Mouse (Mus musculus): ENCODE measurements around the gene Kif5a. TPM values are rescaled to one million over a fixed set of nuclear protein-coding genes. Genes with fewer than 3 reads are reported as not detected.

The Kif5a gene
- polyA plus RNA-seq, 1 experiment from 2014 or later, result 2.5 TPM

DNA sequence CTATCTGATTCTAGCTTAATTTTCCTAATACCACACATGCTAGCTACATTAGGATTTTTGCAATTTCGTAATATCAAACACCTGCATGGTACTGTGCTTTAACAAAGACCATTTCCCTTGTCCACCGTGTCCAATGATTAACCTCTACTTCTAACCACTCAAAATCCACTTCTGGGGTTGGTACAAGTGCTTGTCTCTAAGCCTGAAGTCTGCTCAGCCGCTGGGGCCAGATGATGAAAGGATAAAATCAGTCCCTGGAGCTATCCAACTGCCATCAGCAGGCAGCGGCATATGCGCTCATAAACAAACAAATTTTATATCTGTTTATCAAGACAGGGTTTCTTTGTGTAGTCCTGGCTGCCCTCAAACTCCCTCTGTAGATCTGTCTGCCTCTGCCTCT is 58.6 kb downstream of the Kif5a start:
- Histone ChIP-seq H3K4me2 (no peak overlapping the region), H3K4me1 (no peaks in the 10 kb centered on the region), H3K9ac (no peak overlapping the region), H3K36me3 (peaks cover 78% of the 10 kb centered on the region), H3K9me3 (no peaks in the 10 kb centered on the region), H3K27me3 (no peaks in the 10 kb centered on the region), H3K4me3 (no peak overlapping the region), H3K27ac (no peak overlapping the region)
- ATAC-seq (ENCODE audit: insufficient number of reproducible peaks, low FRiP score, low TSS enrichment, low read depth), result no peak
- WGBS, result 91% methylated on average over 5 of the region's 5 CpGs

- Histone ChIP-seq H3K4me2 (no peak overlapping the region), H3K27me3 (no peaks in the 10 kb centered on the region), H3K4me3 (no peak overlapping the region), H3K4me1 (no peaks in the 10 kb centered on the region; the same call in 1 of the 2 replicates), H3K9ac (no peak overlapping the region), H3K36me3 (peaks cover 85% of the 10 kb centered on the region), H3K27ac (no peak overlapping the region), H3K9me3 (no peaks in the 10 kb centered on the region)
- WGBS, result 79% methylated on average over 3 of the region's 3 CpGs
- no peak for ATAC-seq (ENCODE audit: insufficient number of reproducible peaks, low FRiP score, low TSS enrichment, low read depth)
Measured at GRCm38 (mm10) chr10:127203106-127203505, 60.0 kb downstream of the Kif5a start.

DNA sequence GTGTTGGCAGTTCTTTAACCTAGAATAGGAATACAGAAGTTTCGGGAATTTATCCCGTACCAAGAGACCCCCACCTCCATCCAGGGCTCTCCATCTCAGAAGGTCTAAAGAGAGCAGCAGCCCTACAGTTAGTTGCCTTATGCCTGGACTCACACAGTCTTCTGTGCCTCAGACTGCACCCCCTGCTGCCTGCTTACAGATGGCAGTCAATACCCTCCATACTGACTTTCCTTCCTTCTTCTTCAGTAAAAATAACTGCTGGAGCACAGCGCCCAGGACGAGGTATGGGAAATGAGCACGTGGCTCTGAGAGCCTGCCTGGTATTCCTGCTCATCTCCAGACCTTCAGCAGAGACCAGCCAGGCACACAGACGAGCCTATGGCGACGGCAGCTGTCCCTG is 62.9 kb downstream of the Kif5a start:
- Histone ChIP-seq H3K4me2 (no peak overlapping the region), H3K4me3 (no peak overlapping the region), H3K27ac (no peak overlapping the region), H3K27me3 (no peaks in the 10 kb centered on the region), H3K9ac (no peak overlapping the region), H3K4me1 (peaks cover 16% of the 10 kb centered on the region), H3K36me3 (peaks cover 70% of the 10 kb centered on the region), H3K9me3 (no peaks in the 10 kb centered on the region)
- no peak for ATAC-seq (ENCODE audit: insufficient number of reproducible peaks, low FRiP score, low TSS enrichment, low read depth)
- WGBS, result 74% methylated on average over 8 of the region's 8 CpGs

DNA sequence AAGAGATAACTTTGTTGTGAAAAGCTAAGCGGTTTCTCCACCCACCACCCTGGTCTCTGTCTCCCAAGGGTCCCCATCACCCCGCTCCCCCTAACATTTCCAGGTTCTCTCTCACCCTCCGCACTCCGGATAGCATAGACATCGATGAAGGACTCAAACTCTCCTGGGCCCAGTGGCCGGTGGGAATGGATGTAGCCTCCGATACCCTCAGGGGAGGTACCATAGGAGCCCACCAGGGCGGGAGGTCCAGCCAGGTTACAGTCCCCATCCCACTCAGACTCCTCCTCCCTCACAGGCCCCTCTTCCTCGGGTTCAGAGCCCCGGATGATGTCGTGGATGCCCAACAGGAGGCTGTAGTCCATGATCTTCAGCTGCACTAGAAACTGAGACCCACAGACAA is 63.7 kb downstream of the Kif5a start:
- Histone ChIP-seq H3K27ac (no peak overlapping the region), H3K4me1 (peaks cover 21% of the 10 kb centered on the region), H3K9ac (no peak overlapping the region), H3K27me3 (no peaks in the 10 kb centered on the region), H3K9me3 (no peaks in the 10 kb centered on the region), H3K4me2 (no peak overlapping the region), H3K4me3 (no peak overlapping the region), H3K36me3 (peaks cover 62% of the 10 kb centered on the region)
- WGBS, result 81% methylated on average over 11 of the region's 11 CpGs
- no peak for ATAC-seq (ENCODE audit: insufficient number of reproducible peaks, low FRiP score, low TSS enrichment, low read depth)

- Histone ChIP-seq H3K4me3 (no peak overlapping the region), H3K27ac (no peak overlapping the region), H3K9me3 (no peaks in the 10 kb centered on the region), H3K4me1 (peaks cover 25% of the 10 kb centered on the region), H3K4me2 (no peak overlapping the region), H3K27me3 (no peaks in the 10 kb centered on the region), H3K36me3 (peaks cover 58% of the 10 kb centered on the region), H3K9ac (no peak overlapping the region)
- ATAC-seq (ENCODE audit: insufficient number of reproducible peaks, low FRiP score, low TSS enrichment, low read depth), result no peak
- 72% methylated on average over 5 of the region's 5 CpGs for WGBS
Measured at GRCm38 (mm10) chr10:127199068-127199467, 64.1 kb downstream of the Kif5a start.

DNA sequence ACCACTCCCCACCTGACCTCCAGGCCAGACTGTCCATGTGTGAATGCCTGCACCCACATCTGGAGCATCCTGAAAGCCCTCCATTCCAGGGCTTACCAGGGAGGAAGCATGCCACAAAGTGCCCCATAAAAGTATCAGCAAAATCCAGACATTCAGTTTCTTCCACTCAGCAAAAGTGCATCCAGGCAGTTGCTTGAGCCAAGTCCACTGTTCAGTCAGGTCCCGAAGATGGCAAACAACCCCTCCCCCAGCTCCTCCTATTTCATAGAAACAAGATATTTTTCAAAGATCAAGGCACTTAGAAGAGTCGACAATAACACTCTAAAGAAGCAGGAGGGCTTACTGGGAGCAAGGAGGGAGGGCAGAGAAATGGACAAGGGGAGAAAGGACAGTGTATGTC is 64.7 kb downstream of the Kif5a start:
- H3K27ac ChIP-seq, result no peak overlapping the region

GRCm38 (mm10) chr10:127197505-127198110 is 65.5 kb downstream of the Kif5a start:
- WGBS, result 87% methylated on average over 11 of the region's 11 CpGs
- H3K9me3 ChIP-seq, result no peaks in the 10 kb centered on the region
- no peak overlapping the region for H3K9ac ChIP-seq
- H3K4me2 ChIP-seq, result no peak overlapping the region
- H3K27ac ChIP-seq, result peak overlapping the region; percentile 97
- H3K4me1 ChIP-seq, result peaks cover 33% of the 10 kb centered on the region
- H3K36me3 ChIP-seq, result peaks cover 49% of the 10 kb centered on the region
- H3K4me3 ChIP-seq, result no peak overlapping the region
- no peak for ATAC-seq (ENCODE audit: insufficient number of reproducible peaks, low FRiP score, low TSS enrichment, low read depth)
- H3K27me3 ChIP-seq, result no peaks in the 10 kb centered on the region

More for the DNA sequence above, 64.7 kb downstream of the Kif5a start:
- 60% methylated on average over 2 of the region's 2 CpGs for WGBS
- Histone ChIP-seq H3K4me1 (peaks cover 25% of the 10 kb centered on the region), H3K9ac (no peak overlapping the region), H3K9me3 (no peaks in the 10 kb centered on the region), H3K4me3 (no peak overlapping the region), H3K27me3 (no peaks in the 10 kb centered on the region), H3K36me3 (peaks cover 53% of the 10 kb centered on the region), H3K4me2 (no peak overlapping the region)
- no peak for ATAC-seq (ENCODE audit: insufficient number of reproducible peaks, low FRiP score, low TSS enrichment, low read depth)

GRCm38 (mm10) chr10:127197104-127197503 is 66.0 kb downstream of the Kif5a start:
- 85% methylated on average over 8 of the region's 8 CpGs for WGBS
- peaks cover 49% of the 10 kb centered on the region for H3K36me3 ChIP-seq
- no peak for ATAC-seq (ENCODE audit: insufficient number of reproducible peaks, low FRiP score, low TSS enrichment, low read depth)
- H3K9ac ChIP-seq, result no peak overlapping the region
- no peak overlapping the region for H3K4me3 ChIP-seq
- peaks cover 36% of the 10 kb centered on the region for H3K4me1 ChIP-seq
- H3K27me3 ChIP-seq, result no peaks in the 10 kb centered on the region
- no peak overlapping the region for H3K4me2 ChIP-seq
- peak overlapping the region; percentile 97 for H3K27ac ChIP-seq
- H3K9me3 ChIP-seq, result no peaks in the 10 kb centered on the region

- peak; percentile 84 for ATAC-seq (ENCODE audit: insufficient number of reproducible peaks, low FRiP score, low TSS enrichment, low read depth)
- H3K4me3 ChIP-seq, result peak overlapping the region; percentile 95
- peak overlapping the region; percentile 86; the same call in 1 of the 2 replicates for H3K9ac ChIP-seq
- no peaks in the 10 kb centered on the region for H3K9me3 ChIP-seq
- no peaks in the 10 kb centered on the region for H3K27me3 ChIP-seq
- H3K4me2 ChIP-seq, result peak overlapping the region; percentile 69
- H3K4me1 ChIP-seq, result peaks cover 36% of the 10 kb centered on the region
- peak overlapping the region; percentile 97 for H3K27ac ChIP-seq
- 2% methylated on average over 5 of the region's 5 CpGs for WGBS
- peaks cover 45% of the 10 kb centered on the region for H3K36me3 ChIP-seq
Measured at GRCm38 (mm10) chr10:127196392-127196791, 66.8 kb downstream of the Kif5a start.

GRCm38 (mm10) chr10:127195328-127196129 is 67.6 kb downstream of the Kif5a start, which contains the start of gene Dtx3:
Dtx3 (minus strand) TSS chr10:127195728.
- Histone ChIP-seq H3K36me3 (peaks cover 43% of the 10 kb centered on the region), H3K4me3 (peak within 1 kb of the TSS; percentile 95), H3K9me3 (no peaks in the 10 kb centered on the region), H3K27me3 (no peaks in the 10 kb centered on the region), H3K4me2 (peak within 1 kb of the TSS; percentile 69), H3K9ac (peak within 1 kb of the TSS; percentile 86), H3K4me1 (peaks cover 45% of the 10 kb centered on the region), H3K27ac (peak within 1 kb of the TSS; percentile 97)
- peak; percentile 9; the same call in 1 of the 2 replicates for ATAC-seq (ENCODE audit: insufficient number of reproducible peaks, low FRiP score, low TSS enrichment, low read depth)
- under 1% methylated on average over 41 of the region's 47 CpGs for WGBS

DNA sequence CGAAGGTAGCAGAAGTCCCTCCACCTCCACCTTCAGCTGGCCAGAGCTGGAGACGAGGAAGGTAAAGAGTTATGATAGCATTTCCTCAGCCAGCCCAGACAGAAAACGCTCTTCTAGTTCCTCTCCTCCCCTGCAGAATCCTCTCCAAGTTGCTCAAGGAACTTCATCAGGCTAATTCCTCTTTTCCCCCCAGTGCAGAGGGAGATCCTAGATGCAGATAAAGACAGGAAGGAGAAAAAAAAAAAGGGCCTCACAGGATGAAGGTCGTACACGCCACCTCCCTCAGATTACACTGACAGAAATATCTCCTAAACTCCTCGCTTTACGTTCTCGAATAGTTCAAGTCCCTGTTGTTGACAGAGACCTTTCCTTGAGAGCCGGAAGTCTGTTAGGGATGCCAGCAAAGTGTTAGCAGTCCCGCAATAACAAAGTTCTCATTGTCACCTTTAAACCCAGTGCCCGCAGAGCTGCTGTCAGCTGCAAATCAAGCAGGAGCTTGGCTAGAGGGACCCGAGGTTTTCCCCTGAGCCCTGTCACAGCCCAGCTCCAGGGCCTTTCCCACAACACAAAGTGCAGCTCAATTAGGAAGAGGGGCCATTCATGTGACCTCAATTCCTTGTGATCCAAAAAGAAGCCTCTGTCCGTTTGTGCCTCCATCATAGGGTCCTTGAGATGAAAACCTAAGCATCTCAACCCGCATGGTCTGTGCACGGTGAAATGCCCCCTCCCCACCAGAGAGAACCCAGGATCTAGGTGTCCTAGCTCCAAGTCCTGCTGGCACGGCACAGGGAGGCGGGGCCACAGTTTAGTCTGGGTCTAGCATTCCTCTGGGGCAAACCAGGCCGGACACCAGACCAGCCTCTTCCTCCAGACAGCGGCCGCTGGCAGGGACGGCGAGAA is 68.5 kb downstream of the Kif5a start:
- WGBS, result 10% methylated on average over 22 of the region's 22 CpGs
- Histone ChIP-seq H3K9ac (peak overlapping the region; percentile 86), H3K4me3 (peak overlapping the region; percentile 95), H3K27ac (peak overlapping the region; percentile 97), H3K36me3 (peaks cover 38% of the 10 kb centered on the region), H3K9me3 (no peaks in the 10 kb centered on the region), H3K4me2 (peak overlapping the region; percentile 69), H3K4me1 (peaks cover 53% of the 10 kb centered on the region), H3K27me3 (no peaks in the 10 kb centered on the region)
- ATAC-seq (ENCODE audit: insufficient number of reproducible peaks, low FRiP score, low TSS enrichment, low read depth), result no peak
